Mouse (Mus musculus): ENCODE data around the gene Steap3. TPM values are rescaled to one million over a fixed set of nuclear protein-coding genes. Genes with fewer than 3 reads are reported as not detected.

The Steap3 gene
- polyA plus RNA-seq, 1 experiment from 2014 or later, result 85.3 TPM

DNA sequence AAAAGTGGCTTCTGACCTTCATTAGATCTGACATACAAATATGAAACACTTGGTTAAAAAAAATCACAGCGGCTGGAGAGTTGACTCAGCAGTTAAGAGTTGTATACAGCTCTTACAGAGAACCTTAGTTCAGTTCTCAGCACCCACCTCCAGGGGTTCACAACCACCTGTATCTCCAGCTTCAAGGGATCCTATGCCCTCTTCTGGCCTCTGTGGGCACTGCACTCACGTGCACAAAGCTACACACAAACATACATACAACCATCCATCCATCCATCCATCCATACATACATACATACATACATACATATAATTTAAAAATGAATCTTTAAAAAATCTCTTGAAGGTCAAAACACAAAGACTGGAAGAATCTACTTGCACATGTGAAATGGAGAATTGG lies 82.2 kb downstream of the Steap3 start:
- in situ Hi-C loops (cut with MboI; ENCODE audit: low pct_unique_long_range_greater_than_20kb), result loop anchor here (5.0 kb wide), 1 partner anchor 102 kb away; no protein-coding TSS in a partner anchor
- ATAC-seq (no peak), DNase-seq (ENCODE audit: low read depth, low spot score) (no peak)
- POLR2A ChIA-PET, result no interaction called here
- CTCF ChIA-PET, result interaction anchor here (1.4 to 1.5 kb wide), 2 partner anchors 19 to 35 kb away, joined by 3 to 4 read pairs; no protein-coding TSS in a partner anchor
- no peak for TF ChIP-seq CTCF (IDR thresholded peaks at IDR 0.05)
- H3K27me3 ChIP-seq, result no peaks in the 10 kb centered on the region

DNA sequence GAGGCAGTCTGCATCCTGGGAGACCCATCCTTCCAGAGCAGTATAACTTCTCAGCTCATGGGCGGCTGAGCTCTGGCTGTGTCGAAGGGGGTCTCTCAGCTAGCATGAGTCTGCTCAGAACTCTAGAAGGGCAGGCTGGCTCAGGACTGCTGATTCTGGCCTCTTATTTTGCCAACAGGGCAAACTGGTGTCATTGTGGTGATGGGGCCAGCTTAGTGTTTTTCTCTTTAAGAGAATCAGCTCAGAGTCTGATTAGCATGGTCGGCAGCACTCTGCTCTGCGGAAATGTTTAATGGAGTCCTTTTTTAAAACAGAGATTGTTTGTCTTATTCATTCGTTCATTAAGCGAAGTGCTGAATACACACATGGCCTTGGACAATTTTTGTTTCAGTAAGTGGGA lies 83.3 kb downstream of the Steap3 start:
- no peaks in the 10 kb centered on the region for H3K27me3 ChIP-seq
- DNase-seq (ENCODE audit: low read depth, low spot score), result no peak
- ChIA-PET POLR2A (no interaction called here), CTCF (interaction anchor here (1.5 kb wide), 1 partner anchor 18 kb away, joined by 4 read pairs; no protein-coding TSS in a partner anchor)
- ATAC-seq, result no peak
- in situ Hi-C loops (cut with MboI; ENCODE audit: low pct_unique_long_range_greater_than_20kb), result no loop called here
- TF ChIP-seq CTCF (IDR thresholded peaks at IDR 0.05), result no peak

DNA sequence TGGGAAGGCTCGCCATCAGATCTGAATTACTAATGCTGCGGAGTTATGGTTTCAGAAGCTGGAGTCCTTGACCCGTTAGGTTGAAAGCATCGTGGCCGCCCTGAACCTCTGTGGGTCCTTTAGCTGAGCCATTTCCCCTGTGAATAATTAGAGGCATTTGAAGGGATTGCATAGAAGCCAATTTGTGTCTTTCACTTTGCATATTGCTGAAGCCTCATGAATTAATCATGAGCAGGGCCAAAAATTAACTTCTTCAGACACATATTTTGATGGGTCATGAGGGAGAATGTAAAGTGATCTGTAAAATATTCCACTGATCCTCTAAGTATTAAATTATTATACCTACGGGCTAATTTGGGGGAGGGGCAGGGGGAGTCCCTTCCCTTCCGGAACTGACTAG lies 85.4 kb downstream of the Steap3 start:
- ATAC-seq (no peak), DNase-seq (ENCODE audit: low read depth, low spot score) (no peak)
- H3K27me3 ChIP-seq, result no peaks in the 10 kb centered on the region
- TF ChIP-seq CTCF (IDR thresholded peaks at IDR 0.05), result no peak
- ChIA-PET CTCF (interaction anchor here (1.3 to 2.1 kb wide), 2 partner anchors 10 to 15 kb away, joined by 5 to 18 read pairs; no protein-coding TSS in a partner anchor), POLR2A (no interaction called here)
- in situ Hi-C loops (cut with MboI; ENCODE audit: low pct_unique_long_range_greater_than_20kb), result no loop called here

DNA sequence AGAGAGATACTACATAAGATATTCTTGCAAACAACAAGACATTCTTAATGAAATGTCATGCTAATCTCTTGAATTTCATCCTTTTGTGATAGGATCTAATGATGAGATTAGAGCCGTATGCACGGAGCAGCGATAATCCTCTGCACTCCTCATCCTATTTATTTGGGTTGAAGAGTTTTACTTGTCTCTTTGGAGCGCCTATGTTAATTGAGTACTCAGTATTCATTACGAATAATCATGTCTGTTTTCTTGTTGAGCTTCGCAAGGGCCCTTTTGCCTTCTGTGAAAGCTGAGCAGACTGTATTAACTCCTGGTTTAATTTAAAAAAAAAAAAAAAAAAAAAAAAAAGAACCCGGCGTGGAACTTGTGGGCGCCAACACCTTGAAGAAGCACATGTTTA lies 85.8 kb downstream of the Steap3 start:
- in situ Hi-C loops (cut with MboI; ENCODE audit: low pct_unique_long_range_greater_than_20kb), result no loop called here
- ATAC-seq, result no peak
- ChIA-PET POLR2A (no interaction called here), CTCF (interaction anchor here (1.3 to 2.1 kb wide), 2 partner anchors 10 to 15 kb away, joined by 5 to 18 read pairs; no protein-coding TSS in a partner anchor)
- no peaks in the 10 kb centered on the region for H3K27me3 ChIP-seq
- TF ChIP-seq CTCF (IDR thresholded peaks at IDR 0.05), result no peak
- DNase-seq (ENCODE audit: low read depth, low spot score), result no peak

DNA sequence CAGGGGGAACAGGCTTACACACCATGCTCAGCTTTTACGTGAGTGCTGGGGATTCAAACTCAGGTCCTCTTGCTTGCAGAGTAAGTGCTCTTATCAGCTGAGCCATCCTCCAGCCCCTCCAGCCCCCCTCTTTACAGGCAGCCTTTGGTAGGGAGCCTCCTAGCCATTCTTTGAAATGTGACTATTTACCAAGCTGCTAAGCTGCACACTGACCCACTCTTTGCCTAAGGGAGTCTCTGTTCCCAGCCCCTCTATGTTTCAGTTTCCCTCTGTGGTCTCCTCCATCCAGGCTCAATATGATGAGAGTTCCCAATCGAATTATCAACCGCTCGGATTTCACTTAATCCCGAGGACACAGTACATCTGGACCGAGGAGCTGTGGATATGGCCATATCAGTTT lies 86.3 kb downstream of the Steap3 start:
- no peaks in the 10 kb centered on the region for H3K27me3 ChIP-seq
- no peak for TF ChIP-seq CTCF (IDR thresholded peaks at IDR 0.05)
- CTCF ChIA-PET, result interaction anchor here (1.2 to 2.1 kb wide), 3 partner anchors 11 to 32 kb away, joined by 5 to 18 read pairs (median 5); no protein-coding TSS in a partner anchor

DNA sequence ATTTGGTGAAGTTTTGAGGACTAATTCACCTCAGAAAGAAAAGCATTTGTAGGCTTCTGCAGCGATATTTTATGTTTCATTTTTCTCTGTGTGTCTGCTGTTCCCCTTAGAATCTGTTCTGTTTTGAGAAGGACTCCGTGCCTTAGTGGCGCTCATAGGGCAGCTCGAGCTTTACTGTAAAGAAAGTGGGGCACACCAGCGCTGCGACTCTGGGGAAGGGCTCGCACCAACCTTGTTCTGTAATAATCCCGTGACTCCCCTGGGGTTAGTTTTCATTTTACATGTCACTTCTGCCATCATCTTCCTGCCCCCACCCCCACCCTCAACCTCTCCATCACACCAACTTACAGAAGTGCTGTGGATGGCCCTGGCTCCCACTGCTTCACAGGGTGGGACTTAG lies 95.4 kb downstream of the Steap3 start:
- CTCF ChIA-PET, result interaction anchor here (2.3 kb wide), 1 partner anchor 20 kb away, joined by 8 read pairs; no protein-coding TSS in a partner anchor
- no peaks in the 10 kb centered on the region for H3K27me3 ChIP-seq
- no peak for TF ChIP-seq CTCF (IDR thresholded peaks at IDR 0.05)
- POLR2A ChIA-PET, result no interaction called here
- ATAC-seq, result no peak
- in situ Hi-C loops (cut with MboI; ENCODE audit: low pct_unique_long_range_greater_than_20kb), result no loop called here
- DNase-seq (ENCODE audit: low read depth, low spot score), result no peak

More for the DNA sequence above, 86.3 kb downstream of the Steap3 start:
- in situ Hi-C loops (cut with MboI; ENCODE audit: low pct_unique_long_range_greater_than_20kb), result no loop called here
- ATAC-seq (no peak), DNase-seq (ENCODE audit: low read depth, low spot score) (no peak)
- POLR2A ChIA-PET, result no interaction called here

DNA sequence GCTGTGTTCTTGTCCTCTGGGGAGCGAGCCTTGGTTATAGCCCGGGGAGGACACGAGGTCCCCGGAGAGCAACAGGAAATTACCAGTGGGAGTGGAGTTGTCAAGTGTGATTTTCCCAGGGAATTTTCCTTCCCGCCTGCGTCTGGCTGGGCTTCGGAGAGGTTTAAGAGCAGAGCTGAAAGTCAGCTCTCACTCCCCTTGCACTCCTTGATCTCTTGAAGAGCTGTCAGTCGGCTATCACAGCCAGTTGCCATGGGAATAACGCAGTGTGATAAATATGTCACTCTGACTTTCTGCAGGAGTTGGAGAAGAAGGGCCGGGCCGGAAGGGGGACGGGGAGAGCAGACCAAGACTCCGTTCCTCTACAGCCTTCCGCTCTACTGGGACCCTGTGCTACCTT lies 96.2 kb downstream of the Steap3 start:
- DNase-seq (ENCODE audit: low read depth, low spot score) (no peak), ATAC-seq (no peak)
- CTCF ChIA-PET, result interaction anchor here (2.3 kb wide), 1 partner anchor 21 kb away, joined by 8 read pairs; no protein-coding TSS in a partner anchor
- POLR2A ChIA-PET, result interaction anchor here (0.6 kb wide), 1 partner anchor 14 kb away, joined by 4 read pairs; no protein-coding TSS in a partner anchor
- no peak for TF ChIP-seq CTCF (IDR thresholded peaks at IDR 0.05)
- H3K27me3 ChIP-seq, result no peaks in the 10 kb centered on the region
- in situ Hi-C loops (cut with MboI; ENCODE audit: low pct_unique_long_range_greater_than_20kb), result no loop called here

DNA sequence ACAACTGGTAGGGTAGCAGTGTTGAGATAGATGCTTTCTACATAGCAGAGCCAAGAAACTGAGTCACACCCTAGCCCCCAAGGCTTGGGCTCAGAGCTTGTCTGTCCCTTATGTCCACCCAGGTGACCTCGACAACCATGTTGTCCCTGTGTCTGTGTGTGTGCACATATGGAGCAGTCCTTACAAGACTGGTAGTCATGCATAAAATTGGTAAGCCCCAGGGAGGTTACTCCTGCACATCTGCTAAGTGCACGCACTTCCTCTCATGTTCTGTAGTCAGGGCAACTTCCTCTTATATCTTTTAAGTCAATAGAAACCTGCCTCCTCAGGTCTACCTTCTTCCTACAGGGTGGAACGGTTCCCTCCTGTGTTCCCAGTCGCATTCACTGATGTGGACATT lies 97.5 kb downstream of the Steap3 start:
- in situ Hi-C loops (cut with MboI; ENCODE audit: low pct_unique_long_range_greater_than_20kb), result loop anchor here (5.0 kb wide), 2 partner anchors 292 to 377 kb away; no protein-coding TSS in a partner anchor
- H3K27me3 ChIP-seq, result no peaks in the 10 kb centered on the region
- POLR2A ChIA-PET, result no interaction called here
- TF ChIP-seq CTCF (IDR thresholded peaks at IDR 0.05), result no peak
- CTCF ChIA-PET, result interaction anchor here (1.3 to 2.3 kb wide), 2 partner anchors 12 to 22 kb away, joined by 3 to 8 read pairs; no protein-coding TSS in a partner anchor
- ATAC-seq, result no peak
- DNase-seq (ENCODE audit: low read depth, low spot score), result no peak

DNA sequence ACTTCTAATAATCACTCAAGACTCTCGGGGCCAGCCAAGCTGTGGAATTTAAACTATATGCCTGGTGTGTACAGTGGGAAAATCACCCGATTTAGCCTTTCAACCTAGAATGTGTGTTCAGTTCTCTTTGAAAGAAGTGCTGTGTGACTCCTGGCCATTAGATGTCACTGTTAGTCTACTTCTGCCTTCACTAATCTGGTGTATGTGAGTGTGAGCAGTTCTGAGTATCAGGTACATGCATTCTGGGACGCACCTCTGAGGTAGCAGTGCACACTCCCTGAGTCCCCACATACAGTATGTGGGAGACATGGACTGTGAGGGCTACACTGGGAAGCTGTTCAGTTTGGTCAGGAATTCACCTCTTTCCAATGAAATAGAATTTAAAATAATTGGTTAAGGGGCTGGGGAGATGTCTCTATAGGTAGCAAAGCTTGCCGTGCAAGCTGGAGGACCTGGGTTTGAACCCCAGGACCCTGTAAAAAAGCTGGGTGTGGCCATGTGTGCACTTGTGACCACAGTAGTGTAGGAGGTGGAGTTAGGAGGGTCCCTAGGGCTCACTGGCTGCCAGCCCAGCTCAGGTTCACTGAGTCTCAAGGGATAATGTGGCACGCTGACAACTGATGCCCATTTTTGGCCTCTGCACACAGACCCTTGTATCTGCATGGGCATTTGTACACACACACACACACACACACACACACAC lies 100.5 kb downstream of the Steap3 start:
- in situ Hi-C loops (cut with MboI; ENCODE audit: low pct_unique_long_range_greater_than_20kb), result loop anchor here (5.0 kb wide), 2 partner anchors 295 to 380 kb away; no protein-coding TSS in a partner anchor
- CTCF ChIA-PET, result interaction anchor here (0.9 to 1.8 kb wide), 7 partner anchors 9 to 378 kb away, joined by 3 to 5 read pairs (median 3); no protein-coding TSS in a partner anchor
- POLR2A ChIA-PET, result interaction anchor here (0.7 kb wide), 1 partner anchor 166 kb away, joined by 3 read pairs; no protein-coding TSS in a partner anchor
- no peaks in the 10 kb centered on the region for H3K27me3 ChIP-seq
- TF ChIP-seq CTCF (IDR thresholded peaks at IDR 0.05), result peak; percentile 79
- ATAC-seq (peak; percentile 62), DNase-seq (ENCODE audit: low read depth, low spot score) (no peak)

DNA sequence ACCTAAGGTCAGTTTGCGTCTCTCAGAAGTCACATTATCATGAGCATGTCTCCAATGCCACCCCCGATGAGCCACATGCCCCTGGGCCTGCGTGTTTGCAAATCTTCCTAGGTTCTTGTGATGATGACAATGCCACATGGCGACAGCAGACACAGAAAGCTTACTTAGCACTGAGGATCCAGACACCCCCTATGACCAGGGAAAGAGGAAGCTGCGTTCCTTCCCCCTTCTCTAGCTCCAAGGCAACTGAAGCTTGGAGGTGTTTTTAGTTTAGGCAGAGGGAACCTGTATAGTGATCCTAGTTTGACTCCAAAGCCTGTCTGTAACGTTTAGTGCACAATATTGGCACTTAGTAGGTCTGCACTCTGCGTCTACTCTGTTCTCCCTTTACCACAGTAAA lies 102.2 kb downstream of the Steap3 start:
- DNase-seq (ENCODE audit: low read depth, low spot score) (no peak), ATAC-seq (no peak)
- in situ Hi-C loops (cut with MboI; ENCODE audit: low pct_unique_long_range_greater_than_20kb), result loop anchor here (5.0 kb wide), 2 partner anchors 297 to 382 kb away; no protein-coding TSS in a partner anchor
- TF ChIP-seq CTCF (IDR thresholded peaks at IDR 0.05), result no peak
- CTCF ChIA-PET, result interaction anchor here (1.4 kb wide), 1 partner anchor 15 kb away, joined by 3 read pairs; no protein-coding TSS in a partner anchor
- no peaks in the 10 kb centered on the region for H3K27me3 ChIP-seq
- POLR2A ChIA-PET, result no interaction called here

DNA sequence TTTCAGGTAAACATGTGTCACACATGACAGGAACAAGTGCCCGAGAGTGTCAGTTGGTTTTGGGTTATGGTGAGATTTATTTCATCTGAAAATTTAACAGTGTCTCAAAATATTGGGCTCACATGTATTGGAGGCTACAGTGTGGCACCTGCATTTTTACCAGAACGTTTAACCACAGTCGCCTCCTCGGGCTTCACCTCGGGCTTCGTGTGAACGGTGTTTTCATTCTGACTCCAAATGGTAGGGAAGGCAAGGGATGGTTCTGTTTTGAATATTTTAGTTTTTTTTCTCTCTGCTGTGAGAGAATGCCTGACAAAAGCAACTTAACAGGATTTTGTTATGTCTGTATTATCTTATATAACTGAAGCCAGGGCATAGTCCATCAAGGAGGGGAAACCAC lies 103.8 kb downstream of the Steap3 start:
- no peak for DNase-seq (ENCODE audit: low read depth, low spot score)
- TF ChIP-seq CTCF (IDR thresholded peaks at IDR 0.05), result no peak
- ChIA-PET CTCF (interaction anchor here (1.1 kb wide), 1 partner anchor 28 kb away, joined by 3 read pairs; no protein-coding TSS in a partner anchor), POLR2A (no interaction called here)
- no peaks in the 10 kb centered on the region for H3K27me3 ChIP-seq
- ATAC-seq, result no peak
- in situ Hi-C loops (cut with MboI; ENCODE audit: low pct_unique_long_range_greater_than_20kb), result no loop called here

Data from Patski (cell line).